Mouse (Mus musculus): ENCODE results near the gene Ccdc50.

Gene Ccdc50

DNA sequence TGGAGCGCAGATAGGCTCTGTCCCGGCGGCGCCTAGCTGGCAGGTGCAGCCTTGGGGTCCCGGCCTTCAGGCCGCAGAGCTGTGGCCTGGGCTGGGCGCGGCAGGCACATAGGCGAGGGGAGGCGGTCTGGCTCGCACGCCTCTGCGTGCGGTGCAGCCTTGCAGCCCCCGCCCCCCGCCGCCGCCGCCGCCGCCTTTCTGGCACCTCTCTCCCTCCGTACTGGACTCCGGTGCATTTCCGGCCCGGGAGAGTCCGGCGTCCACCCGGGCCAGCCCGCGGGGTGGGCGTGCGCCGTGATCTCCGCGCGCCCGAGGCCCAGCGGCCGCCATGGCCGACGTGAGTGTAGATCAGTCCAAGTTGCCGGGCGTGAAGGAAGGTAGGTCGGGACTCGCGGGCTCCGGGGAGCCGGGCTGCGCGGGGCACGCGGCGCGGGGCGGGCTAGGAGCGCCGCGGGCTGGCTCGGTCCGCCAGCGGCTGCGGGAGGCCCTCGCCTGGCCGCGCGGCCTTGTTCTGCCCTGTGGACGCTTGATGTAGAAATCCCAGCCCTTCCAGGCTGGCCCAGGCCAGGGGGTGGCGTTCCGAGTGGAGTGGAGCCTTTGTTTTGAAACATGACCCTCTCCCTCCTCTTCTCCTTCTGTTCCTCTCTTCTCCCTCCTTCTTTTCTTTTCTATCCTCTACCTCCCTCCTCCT, at the start of gene Ccdc50:
TSS of gene Ccdc50 (plus strand) at position 109 of the 691 bp plus-strand sequence.
- DNase-seq (ENCODE audit: low spot score): peak; percentile 71

DNA sequence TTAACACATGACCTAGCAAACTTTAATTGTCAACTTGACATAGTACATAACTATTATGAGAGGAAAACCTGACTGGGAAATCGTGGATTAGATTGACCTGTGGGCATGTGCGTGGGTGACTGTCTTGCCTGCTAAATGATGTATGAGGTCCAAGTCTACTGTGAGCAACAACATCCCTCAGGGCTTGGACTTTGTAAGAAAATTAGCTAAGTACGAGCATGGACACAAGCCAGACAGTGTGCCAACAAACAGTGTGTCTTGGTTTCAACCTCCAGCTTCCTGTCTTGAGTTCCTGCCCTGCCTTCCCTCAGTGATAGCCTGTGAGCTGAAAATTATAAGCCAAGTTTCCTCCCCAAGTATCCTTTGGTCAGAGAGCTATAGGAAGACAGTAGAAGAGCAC, 41.1 kb upstream of the Ccdc50 start:
- no peak for DNase-seq (ENCODE audit: low spot score)

DNA sequence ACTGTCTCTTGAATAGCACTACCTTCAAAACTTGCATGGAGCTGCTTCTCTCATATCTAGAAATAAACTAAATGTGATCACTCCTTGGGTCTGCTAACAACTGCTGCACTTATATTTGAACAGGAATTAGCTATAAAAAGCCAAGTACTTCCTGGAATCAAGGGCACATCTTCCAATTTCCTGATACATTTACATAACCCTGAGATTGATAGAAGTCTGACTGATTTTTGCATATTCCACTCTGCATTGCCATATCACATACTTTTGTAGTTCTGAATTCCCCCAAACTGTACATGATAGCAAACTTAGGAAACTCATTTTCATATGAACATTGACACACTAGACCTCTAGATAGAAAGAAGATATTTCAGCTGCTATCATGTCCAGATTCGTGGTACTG, 40.3 kb upstream of the Ccdc50 start:
- DNase-seq (ENCODE audit: low spot score): no peak

DNA sequence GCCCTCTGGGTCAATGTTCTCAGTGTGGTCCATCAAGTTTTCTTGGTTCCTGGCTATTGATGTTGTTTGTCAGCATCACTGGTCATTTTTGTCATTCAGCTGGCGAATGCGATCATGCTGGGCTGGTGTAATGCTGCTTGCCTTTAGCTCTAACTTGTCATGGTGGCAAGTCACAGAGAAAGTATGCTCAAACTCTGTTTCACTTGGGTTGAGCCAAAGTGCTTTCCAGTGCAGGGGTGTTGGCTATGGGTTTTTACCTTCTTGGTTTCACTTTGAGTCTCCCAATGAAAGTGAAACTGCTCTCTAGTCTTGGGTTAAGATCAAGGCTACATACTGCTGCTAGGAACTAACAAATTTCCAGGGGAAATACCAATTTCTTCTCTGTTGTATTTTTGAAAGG, 39.4 kb upstream of the Ccdc50 start:
- no peak for DNase-seq (ENCODE audit: low spot score)

DNA sequence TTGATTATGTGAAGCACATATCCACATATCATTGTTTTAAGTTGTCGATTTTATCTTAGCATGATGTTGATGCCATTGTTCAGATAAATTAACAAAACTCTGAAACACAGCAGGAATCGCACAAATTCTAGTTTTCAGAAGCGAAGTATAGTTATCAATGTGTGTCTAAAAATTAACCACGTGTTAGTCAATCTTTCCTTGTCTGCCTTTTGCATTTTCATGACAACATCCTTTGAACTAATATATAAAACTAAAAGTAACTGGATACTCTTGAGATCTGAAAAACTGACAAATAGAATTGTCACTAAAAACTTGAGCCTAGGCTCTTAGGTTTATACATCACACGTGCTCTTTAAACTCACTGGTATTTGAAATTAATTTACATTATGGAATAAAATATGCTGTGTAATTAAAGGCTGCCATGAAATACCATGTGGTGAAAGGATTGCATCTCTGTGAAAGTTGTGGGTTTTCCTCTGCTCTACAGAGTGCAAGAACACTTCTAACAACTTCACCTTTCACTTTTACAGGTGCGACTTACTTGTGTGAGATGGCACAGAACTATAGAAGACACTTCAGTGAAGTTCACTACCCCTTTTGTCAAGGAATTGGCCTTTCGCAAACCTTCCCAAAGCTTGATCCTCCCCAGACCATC, 38.7 kb upstream of the Ccdc50 start:
- DNase-seq (ENCODE audit: low spot score): no peak

DNA sequence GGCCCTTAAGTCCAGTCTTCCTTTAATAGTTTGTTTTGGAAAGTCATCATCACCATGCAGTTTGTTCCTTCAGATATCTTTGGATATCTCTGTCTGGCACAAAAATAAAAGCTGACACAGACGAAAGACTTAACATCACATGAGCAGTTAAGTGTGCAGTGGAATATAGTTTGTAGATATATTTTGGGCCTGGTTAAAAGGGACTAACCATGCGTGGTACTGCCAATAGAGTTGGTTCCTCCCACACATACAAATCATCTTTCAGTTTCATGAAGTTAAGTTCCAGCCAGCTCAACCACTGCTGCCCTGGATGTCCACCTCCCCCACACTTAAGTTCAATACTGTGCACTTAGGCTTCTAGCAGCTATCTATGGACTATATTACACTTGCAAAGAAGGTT, 34.2 kb upstream of the Ccdc50 start:
- DNase-seq (ENCODE audit: low spot score): no peak

DNA sequence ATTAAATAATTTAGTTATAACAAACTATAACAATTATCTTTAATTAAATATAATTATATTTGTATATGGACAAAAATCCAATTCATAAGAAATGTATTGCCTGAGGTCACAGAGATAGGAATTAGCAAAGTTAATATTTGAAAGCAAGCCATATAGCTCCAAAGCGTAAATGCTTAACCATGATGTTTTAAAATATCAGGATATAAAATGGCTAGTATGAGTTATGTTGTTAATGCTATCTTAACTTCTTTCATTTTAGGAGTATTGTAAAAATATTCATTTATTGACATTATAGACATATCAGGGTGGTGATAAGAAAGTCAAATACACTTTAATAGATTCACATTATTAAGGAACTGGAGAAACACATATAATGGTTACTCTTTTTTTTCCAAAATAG, 28.6 kb upstream of the Ccdc50 start:
- DNase-seq (ENCODE audit: low spot score): no peak

DNA sequence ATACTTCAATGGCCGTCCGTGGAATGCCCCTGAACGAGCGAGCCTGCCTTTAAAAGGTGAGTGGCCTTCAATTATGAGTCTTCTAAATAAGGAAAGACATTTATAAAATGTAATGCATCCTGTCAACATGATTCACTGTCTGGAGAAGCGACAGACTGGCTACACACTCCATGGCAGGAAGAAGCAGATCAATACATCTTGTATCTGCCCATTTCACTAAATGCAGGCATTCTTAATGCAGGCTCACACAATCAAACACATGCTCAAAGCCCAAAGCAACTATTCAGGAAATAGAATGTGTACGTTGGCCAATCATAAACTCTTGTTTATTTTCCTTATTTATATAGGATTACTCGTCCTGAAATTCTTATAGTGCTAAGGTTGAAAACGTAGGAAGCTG, 18.5 kb upstream of the Ccdc50 start, which contains the start of gene Uts2b:
TSS of gene Uts2b (minus strand) at position 49 of the 400 bp plus-strand sequence.
- no peak for DNase-seq (ENCODE audit: low spot score)

DNA sequence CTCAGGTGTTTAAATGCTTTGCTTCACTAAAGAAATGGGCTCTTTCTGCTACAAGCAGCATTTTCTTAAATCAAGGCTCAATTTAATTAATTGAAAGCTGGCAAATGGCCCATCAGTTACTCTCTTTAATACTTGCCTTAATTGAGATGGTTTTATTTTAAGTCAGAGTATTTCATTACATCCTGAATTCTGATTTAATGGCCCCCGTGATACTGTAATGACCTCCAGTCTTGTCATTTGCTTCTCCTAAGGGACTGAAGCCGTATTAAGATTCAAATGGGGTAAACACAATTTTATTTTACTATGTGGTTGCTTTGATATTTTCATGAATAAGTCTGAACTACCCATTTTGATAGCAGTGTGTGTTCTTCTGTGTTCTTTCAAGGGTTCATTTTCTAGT, 18.0 kb upstream of the Ccdc50 start:
- DNase-seq (ENCODE audit: low spot score): no peak

DNA sequence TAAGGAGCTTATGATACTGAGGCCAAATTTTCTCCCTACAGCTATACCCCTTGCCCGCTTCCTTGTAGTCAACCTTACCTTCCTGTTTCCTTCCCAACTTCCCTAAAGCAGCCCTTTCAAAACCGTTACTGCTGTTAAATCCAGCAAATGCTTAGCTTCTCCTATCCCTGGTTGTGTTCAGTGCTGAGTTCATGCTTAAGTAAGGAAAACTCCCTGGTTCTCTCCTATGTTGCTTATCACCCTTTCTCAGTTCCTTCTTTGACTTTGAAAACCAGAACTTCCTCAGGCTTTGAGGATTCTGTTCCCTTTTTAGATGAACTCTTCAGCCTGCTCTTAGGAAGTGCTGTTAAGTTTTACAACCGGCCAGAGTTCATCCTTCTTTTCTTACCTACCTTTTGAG, 14.5 kb upstream of the Ccdc50 start:
- DNase-seq (ENCODE audit: low spot score): no peak

DNA sequence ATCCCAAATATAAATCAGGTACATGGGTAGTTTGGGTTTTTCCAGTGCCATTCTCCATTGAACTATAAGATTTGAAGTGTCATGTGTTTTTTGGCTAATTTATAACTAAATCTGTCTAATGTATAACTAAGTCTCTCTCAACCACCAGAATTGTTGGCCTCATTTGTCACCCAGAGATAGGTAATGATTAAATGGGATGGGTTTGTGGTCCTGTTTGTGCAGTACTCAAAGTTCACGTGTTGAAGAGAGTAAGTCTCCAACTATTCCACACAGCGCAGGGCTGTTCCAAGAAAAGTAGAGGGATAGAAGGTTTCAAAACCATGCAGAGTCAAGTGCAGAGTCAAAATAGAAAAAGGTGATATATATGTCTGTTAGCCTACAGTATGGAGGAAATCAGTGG, 13.4 kb upstream of the Ccdc50 start:
- no peak for DNase-seq (ENCODE audit: low spot score)

DNA sequence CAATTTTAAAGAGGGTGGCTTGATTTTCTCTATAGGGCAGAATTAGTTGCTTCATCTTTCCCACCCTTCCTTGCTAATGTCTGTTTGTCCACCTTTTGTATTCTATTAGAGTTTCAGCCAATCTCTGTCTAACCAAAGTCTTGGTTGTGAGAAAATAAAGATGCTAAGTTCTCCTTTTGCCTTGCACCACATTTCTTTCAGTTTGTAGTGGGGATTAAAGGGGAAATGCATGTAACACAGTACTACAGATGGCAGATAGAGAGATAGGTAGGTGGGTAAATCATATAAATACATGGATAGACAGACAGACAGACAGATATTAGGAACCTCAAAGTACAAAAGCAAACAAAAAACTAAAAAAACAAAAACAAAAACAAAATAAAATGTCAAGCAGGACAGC, 12.1 kb upstream of the Ccdc50 start:
- no peak for DNase-seq (ENCODE audit: low spot score)

DNA sequence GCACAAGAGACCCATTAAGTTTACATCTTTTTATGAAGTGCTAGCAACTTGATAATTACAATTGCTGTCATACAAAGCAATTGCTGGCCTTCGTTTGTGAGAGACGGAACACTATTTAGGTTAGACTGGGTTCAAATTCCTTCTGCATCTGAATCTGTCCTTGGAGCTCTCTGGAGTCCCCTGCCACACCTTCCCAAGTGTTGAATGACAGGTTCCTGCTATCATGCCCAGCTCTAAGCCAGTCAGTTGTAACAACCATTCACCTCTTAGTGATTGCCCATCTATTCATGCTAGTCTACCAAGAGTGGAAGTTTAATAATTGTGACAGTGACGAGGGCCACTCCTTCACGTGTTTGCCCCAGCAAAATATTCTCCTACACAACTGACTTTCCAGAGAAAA, 6.5 kb upstream of the Ccdc50 start:
- no peak for DNase-seq (ENCODE audit: low spot score)

DNA sequence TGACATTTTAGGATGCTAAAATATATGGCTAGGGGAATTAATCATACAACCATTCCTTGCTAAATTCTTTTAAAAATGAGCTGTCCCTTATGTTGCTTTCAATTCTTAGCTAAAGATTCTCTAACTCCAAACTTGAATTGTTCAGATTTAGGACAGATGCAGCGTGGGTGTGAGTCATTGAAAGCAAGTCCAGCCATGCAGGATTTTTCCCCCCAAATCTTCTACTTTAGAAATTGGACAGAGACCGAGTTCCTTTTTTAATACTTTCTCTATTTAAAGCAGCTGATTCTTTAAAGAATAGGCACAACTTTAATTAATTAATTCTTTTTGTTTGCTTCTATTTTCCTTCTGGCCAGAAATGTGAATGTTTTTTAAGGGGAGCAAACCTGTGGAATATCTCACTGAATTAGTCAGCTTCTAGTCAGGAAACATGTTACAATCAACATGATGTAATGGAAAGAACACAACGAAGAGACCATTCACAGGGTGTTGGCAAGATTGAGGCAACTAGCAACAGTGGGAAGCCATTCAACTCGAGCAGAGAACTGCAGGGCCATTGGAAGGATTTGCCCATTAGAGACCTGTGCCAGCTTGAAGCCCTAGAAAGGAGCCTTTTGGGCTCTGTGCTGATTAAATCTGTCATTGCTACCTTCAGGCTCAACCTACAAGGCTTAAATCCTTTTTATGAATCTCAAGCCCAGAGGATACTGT, 3.6 kb upstream of the Ccdc50 start:
- DNase-seq (ENCODE audit: low spot score): peak; percentile 50

DNA sequence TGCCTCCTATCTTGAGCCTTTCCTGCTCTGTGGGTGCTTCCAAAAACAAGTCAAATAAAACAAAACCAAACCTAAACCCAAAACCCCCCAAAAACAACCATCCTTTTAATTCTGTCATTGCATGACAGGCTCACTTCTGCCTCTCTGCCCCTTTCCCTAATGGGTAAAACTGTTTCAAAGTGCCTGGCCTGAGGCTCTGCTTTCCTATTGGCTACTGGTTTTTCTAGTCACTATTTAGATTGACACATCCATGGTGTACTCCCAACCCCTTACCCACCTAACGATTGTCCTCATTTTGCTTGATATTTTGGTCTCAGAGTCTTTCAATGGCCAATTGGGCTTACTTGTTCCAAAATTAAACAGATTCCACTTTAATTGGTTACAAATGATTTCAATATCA, 3.0 kb upstream of the Ccdc50 start:
- no peak for DNase-seq (ENCODE audit: low spot score)

DNA sequence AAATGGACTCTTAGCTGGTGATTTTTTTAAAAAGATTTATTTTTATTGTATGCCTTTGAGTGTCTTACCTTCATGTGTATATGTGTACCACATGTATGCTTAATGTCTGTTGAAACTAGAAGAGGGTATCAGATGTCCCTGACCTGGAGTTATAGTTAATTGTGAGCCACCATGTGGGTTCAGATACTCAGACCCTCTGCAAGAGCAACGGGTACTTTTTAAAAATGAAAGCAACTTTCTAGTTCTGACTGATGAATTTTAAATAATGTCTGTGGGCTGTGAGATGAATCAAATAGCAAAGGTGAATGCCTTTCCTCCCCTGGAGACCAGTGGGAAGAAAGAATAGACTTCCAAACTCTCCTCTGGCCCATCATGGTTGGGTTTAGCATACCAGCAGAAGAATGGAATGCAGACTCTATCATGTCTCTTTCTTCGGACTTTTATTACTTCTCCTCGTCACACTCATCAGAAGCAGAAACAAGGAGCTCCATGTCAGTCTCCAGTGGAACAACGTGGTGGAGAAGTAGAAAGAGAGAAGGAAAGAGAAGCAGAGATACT, 1.7 kb upstream of the Ccdc50 start:
- no peak for DNase-seq (ENCODE audit: low spot score)

DNA sequence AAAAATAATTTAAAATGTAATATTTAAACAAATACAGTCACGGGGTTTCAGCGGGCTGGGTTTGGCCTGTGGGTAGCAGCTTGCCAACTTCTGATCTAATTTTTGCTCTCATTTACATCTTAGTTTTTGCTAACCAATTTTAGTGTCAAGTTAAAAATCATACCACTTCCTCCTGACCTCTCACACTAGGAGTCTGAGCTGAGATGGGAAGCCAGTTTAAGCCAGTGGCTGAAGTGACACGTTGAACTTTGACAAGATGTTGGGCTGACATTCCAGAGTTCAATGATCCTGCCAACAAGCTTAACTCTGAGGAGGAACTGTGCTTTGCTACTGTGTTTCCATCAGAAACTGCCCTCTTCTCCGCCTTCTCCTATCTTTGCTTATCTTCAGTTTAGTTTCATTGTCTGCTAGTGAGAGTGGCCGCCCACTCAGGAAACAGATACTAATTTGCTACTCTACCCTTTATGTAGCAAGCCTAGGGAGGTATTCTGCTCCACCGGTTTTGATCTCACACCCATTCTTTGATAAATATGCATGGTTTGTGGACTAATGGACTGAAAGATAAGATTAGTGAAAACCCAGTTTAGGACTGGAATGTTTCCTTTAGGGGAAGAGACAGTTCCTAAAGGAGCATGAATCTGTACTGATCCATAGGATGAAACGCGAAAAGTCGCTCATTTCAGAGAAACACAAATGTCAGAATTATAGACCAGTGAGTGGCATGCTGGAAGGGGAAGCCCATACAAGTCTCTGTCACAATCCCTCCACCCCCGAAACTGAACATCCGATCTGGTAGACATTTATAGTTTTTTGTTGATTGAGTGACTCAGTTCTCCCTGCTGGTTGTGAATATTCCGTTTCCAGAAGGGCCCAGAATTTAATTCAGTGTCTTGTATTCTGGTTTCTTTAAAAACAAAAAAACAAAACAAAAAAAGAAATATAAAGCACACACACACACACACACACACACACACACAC, 746 bp upstream of the Ccdc50 start:
- DNase-seq (ENCODE audit: low spot score): no peak

DNA sequence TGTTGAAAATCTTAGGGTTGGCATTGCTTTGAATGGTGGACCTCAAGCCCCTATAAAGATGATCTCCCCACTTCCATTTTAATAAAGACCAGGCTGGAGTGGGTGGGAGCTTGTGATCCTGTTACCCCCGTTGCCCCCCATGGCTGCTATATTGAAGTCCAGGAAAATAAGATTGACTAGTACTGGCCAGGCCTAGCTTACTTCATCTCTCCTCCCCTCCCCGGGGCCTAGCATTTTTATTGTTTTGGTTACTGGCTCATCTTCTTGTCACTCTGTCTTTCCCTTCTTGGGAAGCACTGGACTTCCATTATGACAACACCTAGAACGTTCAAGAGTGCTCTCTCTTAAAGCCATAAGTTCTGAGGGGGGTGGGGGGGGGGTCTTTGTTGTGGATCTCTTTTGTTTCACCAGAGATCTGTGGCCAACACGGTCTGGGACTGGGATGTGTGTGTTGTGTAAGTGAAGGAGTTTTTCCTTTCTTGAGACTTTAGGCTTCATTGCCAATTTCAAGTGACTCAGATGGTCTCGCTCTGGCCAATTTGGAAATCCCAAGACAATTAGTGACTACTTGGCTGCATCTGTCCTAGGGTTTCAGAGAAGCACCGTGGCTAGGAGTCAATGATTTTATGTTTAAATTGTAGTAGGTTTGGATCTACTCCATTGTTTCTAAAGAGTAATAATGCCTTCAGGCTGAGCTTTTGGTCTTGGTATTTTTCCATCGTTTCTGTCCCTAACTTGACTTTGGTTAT, 1.0 kb downstream of the Ccdc50 start:
- DNase-seq (ENCODE audit: low spot score): no peak

DNA sequence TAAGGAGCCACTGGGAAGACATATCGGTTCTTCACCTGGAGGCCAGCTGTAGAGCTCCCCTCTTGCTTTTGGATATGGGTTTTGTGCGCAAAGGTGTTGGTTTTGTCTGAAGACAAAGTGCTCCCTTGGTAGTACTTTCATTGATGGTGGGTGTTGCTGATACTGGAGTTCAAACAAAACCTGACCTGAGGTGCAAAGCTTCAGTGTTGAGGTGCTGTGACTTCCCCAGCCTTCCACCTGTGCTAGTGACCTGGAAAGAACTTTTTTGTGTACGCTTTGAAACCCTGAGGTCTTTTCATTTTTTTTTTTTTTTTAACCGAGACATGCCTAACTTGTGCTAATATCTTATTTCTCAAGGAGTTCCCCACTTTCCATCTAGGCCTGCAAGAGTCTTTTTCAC, 1.6 kb downstream of the Ccdc50 start:
- no peak for DNase-seq (ENCODE audit: low spot score)

DNA sequence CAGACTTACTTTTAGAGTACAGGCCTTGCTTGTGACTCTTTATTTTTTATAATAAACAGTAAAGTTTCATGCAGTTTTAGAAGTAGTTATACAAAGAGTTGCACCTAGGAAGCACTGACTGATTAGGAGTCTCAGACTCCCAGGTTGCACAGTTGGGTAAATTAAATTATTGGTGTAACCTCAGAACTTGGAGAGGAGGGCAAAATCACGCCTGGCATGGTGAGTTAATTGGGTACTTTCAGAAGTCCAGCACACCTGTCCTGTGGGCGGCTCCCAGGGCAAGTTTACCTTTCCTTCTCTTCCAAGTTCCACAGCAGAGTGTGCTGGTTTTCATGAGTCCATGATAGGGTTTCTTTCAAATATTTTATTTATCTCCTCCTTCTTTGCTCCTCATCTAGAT, 3.2 kb downstream of the Ccdc50 start:
- no peak for DNase-seq (ENCODE audit: low spot score)
